Mouse (Mus musculus): ENCODE results near the gene Hmgn5. TPM values are rescaled to one million over a fixed set of nuclear protein-coding genes. Genes with fewer than 3 reads are reported as not detected.

Gene Hmgn5
- 9.8 and 13.8 TPM in 2 replicates for total RNA-seq (2012; rRNA removed)
- 100 to 1,000 TPM; 102 to 164 TPM for polyA plus RNA-seq (2012; ENCODE audit: insufficient read depth in 1 of 2, insufficient read length in 2 of 2, low read depth in 1 of 2, low replicate concordance in 2 of 2, missing spikeins in 1 of 2)

DNA sequence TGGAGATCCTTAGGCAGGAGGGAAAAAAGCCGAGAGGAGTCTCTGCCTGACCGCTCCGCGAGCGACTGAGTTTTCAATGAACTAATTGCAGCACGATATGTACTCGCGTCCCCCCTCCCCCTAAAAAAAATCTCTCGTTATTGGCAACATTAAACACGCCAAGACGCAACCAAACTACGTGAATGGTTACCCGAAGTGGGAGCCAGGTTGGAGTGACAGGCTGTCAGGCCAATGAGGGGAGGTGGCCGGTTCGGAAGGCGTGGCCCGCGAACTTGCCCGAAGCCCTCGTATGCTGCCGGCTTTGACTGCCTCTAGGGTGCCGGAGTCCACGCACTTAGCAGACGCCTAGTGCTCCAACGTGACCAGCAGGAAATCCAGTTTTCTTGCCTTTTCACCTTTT, at the start of gene Hmgn5:
Hmgn5 (minus strand) TSS at position 122 of the 400 bp plus-strand sequence.
- Histone ChIP-seq H3K27me3 (ENCODE audit: control insufficient read depth in 1 of 2, insufficient read depth in 2 of 2, low read length in 2 of 2) (no peaks in the 10 kb centered on the region), H3K36me3 (ENCODE audit: control insufficient read depth in 1 of 2, insufficient read depth in 2 of 2, low read length in 2 of 2) (peaks cover 0 to 9% of the 10 kb centered on the region in 2 experiments; a peak in 2 of 4 replicates), H3K4me1 (ENCODE audit: control insufficient read depth in 1 of 2, insufficient read depth in 2 of 2, low read length in 2 of 2) (peaks cover 4 to 7% of the 10 kb centered on the region in 2 experiments), H3K4me3 (ENCODE audit: control insufficient read depth in 1 of 2, insufficient read depth in 1 of 2, low read depth in 2 of 2, low read length in 2 of 2) (peak within 1 kb of the TSS; percentile 63 to 71), H3K27ac (ENCODE audit: control insufficient read depth, low read depth, low read length) (peak within 1 kb of the TSS; percentile 84), H3K9me3 (replicated peaks; ENCODE audit: insufficient read depth, low read length) (no peaks in the 10 kb centered on the region), H3K79me2 (ENCODE audit: control insufficient read depth, insufficient read depth, low read length, poor library complexity) (peaks cover 8% of the 10 kb centered on the region; the same call in 1 of the 2 replicates), H3K9ac (ENCODE audit: control insufficient read depth, low read depth, low read length, poor library complexity, severe bottlenecking) (peak within 1 kb of the TSS; percentile 86)
- DNase-seq (ENCODE audit: low read depth, low spot score) = peak; percentile 100
- TF ChIP-seq TBP (IDR thresholded peaks at IDR 0.05; ENCODE audit: low read depth, low read length) (peak; percentile 95), POLR2A (IDR thresholded peaks at IDR 0.05; ENCODE audit: control insufficient read depth in 1 of 2, insufficient read depth in 1 of 2, low read depth in 1 of 2, low read length in 2 of 2, poor library complexity in 1 of 2) (peak; percentile 87 to 97), TAL1 (IDR thresholded peaks at IDR 0.05; ENCODE audit: low read length) (no peak), SIN3A (IDR thresholded peaks at IDR 0.05; ENCODE audit: low read length) (no peak), POLR2AphosphoS5 (IDR thresholded peaks at IDR 0.05; ENCODE audit: borderline replicate concordance, low read depth, low read length) (peak; percentile 80; the same call in 1 of the 2 replicates)

DNA sequence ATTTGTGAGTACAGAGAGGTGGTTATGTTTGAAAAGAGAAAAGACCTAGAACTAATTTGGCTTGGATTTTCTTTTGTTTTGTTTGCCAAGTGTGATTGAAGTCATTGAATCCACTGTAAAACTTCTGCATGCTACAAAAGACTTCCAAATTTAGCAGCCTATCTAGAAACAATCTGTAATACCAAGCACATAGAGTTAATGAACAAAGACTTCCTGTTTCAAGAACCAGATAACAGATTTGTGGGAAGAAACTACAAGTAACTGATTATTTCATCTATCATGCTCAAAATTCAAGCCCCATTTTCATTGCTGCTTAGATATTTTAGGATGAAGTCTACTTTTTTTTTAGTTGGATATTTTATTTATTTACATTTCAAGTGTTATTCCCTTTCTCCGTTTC, 34.6 kb upstream of the Hmgn5 start:
- peak; percentile 30 to 32; a peak in 2 of 4 replicates for TF ChIP-seq EP300 (IDR thresholded peaks at IDR 0.05; ENCODE audit: low read depth in 1 of 2, low read length in 2 of 2)
- TF ChIP-seq RCOR1 (IDR thresholded peaks at IDR 0.05; ENCODE audit: low read depth, low read length) = peak; percentile 79
- 0 out of 2 replicates have a peak, but pooled peaks have one; percentile 14 for TF ChIP-seq TCF12 (IDR thresholded peaks at IDR 0.05; ENCODE audit: low read depth, low read length)
- 0 out of 2 replicates have a peak, but pooled peaks have one; percentile 16 for TF ChIP-seq ETS1 (IDR thresholded peaks at IDR 0.05; ENCODE audit: low read depth, low read length)
- no peak for TF ChIP-seq TBP (IDR thresholded peaks at IDR 0.05; ENCODE audit: low read depth, low read length)
- TF ChIP-seq GABPA (IDR thresholded peaks at IDR 0.05; ENCODE audit: low read depth, low read length) = no peak
- peak; percentile 62; the same call in 1 of the 2 replicates for TF ChIP-seq MEF2A (IDR thresholded peaks at IDR 0.05; ENCODE audit: extremely low read depth, insufficient replicate concordance, low read depth, low read length, poor library complexity, severe bottlenecking)
- TF ChIP-seq GATA1 (IDR thresholded peaks at IDR 0.05; ENCODE audit: low read depth, low read length) = peak; percentile 66
- Histone ChIP-seq H3K9ac (ENCODE audit: control insufficient read depth, low read depth, low read length, poor library complexity, severe bottlenecking) (no peak overlapping the region), H3K4me3 (ENCODE audit: control insufficient read depth in 1 of 2, insufficient read depth in 1 of 2, low read depth in 2 of 2, low read length in 2 of 2) (no peak overlapping the region), H3K4me1 (ENCODE audit: control insufficient read depth in 1 of 2, insufficient read depth in 2 of 2, low read length in 2 of 2) (0 out of 4 replicates have a peak, but pooled peaks cover 0 to 2% of the 10 kb centered on the region in 2 experiments), H3K79me2 (ENCODE audit: control insufficient read depth, insufficient read depth, low read length, poor library complexity) (no peaks in the 10 kb centered on the region), H3K9me3 (replicated peaks; ENCODE audit: insufficient read depth, low read length) (no peaks in the 10 kb centered on the region), H3K27ac (ENCODE audit: control insufficient read depth, low read depth, low read length) (no peak overlapping the region), H3K36me3 (ENCODE audit: control insufficient read depth in 1 of 2, insufficient read depth in 2 of 2, low read length in 2 of 2) (0 out of 4 replicates have a peak, but pooled peaks cover 0 to 2% of the 10 kb centered on the region in 2 experiments), H3K27me3 (ENCODE audit: control insufficient read depth in 1 of 2, insufficient read depth in 2 of 2, low read length in 2 of 2) (no peaks in the 10 kb centered on the region)
- no peak for DNase-seq (ENCODE audit: low read depth, low spot score)

DNA sequence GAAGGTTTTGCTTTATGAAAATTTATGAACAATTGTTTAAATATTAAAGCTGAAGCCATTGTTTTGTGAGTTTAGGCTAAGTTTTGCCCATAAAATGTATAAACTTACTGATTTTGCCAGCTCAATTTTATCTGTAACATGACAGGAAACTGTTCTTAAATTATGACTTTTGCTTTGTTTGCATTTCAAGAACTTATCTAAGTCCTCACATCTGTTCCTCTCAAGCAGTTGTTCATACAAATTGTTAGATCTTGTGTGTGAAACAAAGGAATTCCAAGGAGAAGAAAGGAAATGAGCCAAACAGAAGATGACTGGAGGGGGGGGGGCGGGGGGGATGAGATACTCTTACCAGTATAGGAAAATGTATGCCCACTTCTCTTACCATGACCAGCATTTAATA, 13.0 kb upstream of the Hmgn5 start:
- no peak overlapping the region for H3K9ac ChIP-seq (ENCODE audit: control insufficient read depth, low read depth, low read length, poor library complexity, severe bottlenecking)
- H3K4me1 ChIP-seq (ENCODE audit: control insufficient read depth in 1 of 2, insufficient read depth in 2 of 2, low read length in 2 of 2) = peaks cover 0 to 4% of the 10 kb centered on the region in 2 experiments; a peak in 2 of 4 replicates
- DNase-seq (ENCODE audit: low read depth, low spot score) = peak; percentile 62
- no peaks in the 10 kb centered on the region for H3K9me3 ChIP-seq (replicated peaks; ENCODE audit: insufficient read depth, low read length)
- TF ChIP-seq ETS1 (IDR thresholded peaks at IDR 0.05; ENCODE audit: low read depth, low read length) (peak; percentile 81), NELFE (IDR thresholded peaks at IDR 0.05; ENCODE audit: low read depth, low read length) (no peak), RCOR1 (IDR thresholded peaks at IDR 0.05; ENCODE audit: low read depth, low read length) (peak; percentile 60; the same call in 1 of the 2 replicates), ZC3H11A (IDR thresholded peaks at IDR 0.05; ENCODE audit: low read depth, low read length) (no peak), POLR2AphosphoS5 (IDR thresholded peaks at IDR 0.05; ENCODE audit: borderline replicate concordance, low read depth, low read length) (no peak), CHD2 (IDR thresholded peaks at IDR 0.05; ENCODE audit: low read length) (no peak), TAL1 (IDR thresholded peaks at IDR 0.05; ENCODE audit: low read length) (peak; percentile 72), UBTF (IDR thresholded peaks at IDR 0.05; ENCODE audit: borderline replicate concordance, insufficient read depth, low read depth, low read length) (no peak), EP300 (IDR thresholded peaks at IDR 0.05; ENCODE audit: low read depth in 1 of 2, low read length in 2 of 2) (peak; percentile 82 to 84), GATA1 (IDR thresholded peaks at IDR 0.05; ENCODE audit: low read depth, low read length) (peak; percentile 83), TCF12 (IDR thresholded peaks at IDR 0.05; ENCODE audit: low read depth, low read length) (peak; percentile 89)
- H3K36me3 ChIP-seq (ENCODE audit: control insufficient read depth in 1 of 2, insufficient read depth in 2 of 2, low read length in 2 of 2) = peaks cover 0 to 8% of the 10 kb centered on the region in 2 experiments; a peak in 2 of 4 replicates
- no peak overlapping the region for H3K27ac ChIP-seq (ENCODE audit: control insufficient read depth, low read depth, low read length)
- no peak overlapping the region for H3K4me3 ChIP-seq (ENCODE audit: control insufficient read depth in 1 of 2, insufficient read depth in 1 of 2, low read depth in 2 of 2, low read length in 2 of 2)
- no peaks in the 10 kb centered on the region for H3K27me3 ChIP-seq (ENCODE audit: control insufficient read depth in 1 of 2, insufficient read depth in 2 of 2, low read length in 2 of 2)
- no peaks in the 10 kb centered on the region for H3K79me2 ChIP-seq (ENCODE audit: control insufficient read depth, insufficient read depth, low read length, poor library complexity)

All from MEL (cell line).